Mouse (Mus musculus) CD4-positive helper T cell, adult 2 months (primary cell): ENCODE measurements around the gene Abo.
"Not testable (repeated sequence)": the region's sequence is repeated elsewhere in the genome, so short reads cannot be mapped to it uniquely, and the experiment has no call there.

ENCODE experiments used
- DNase-seq: peaks from one replicate; pipeline ENCODE4 v3.0.0-alpha.2; 2012; ENCODE audit warnings: low read depth, missing footprints, low spot score

Abo gene

GRCm38 (mm10) chr2:26864879-26865278, at the start of gene Abo:
Abo (minus strand) TSS chr2:26864979.
- no peak for DNase-seq

- DNase-seq = no peak
Measured at GRCm38 (mm10) chr2:26914148-26914941, 49.6 kb upstream of the Abo start.

GRCm38 (mm10) chr2:26913416-26914147, 48.8 kb upstream of the Abo start:
- DNase-seq = no peak

GRCm38 (mm10) chr2:26912253-26912770, 47.5 kb upstream of the Abo start:
- no peak for DNase-seq

GRCm38 (mm10) chr2:26910994-26911765, 46.4 kb upstream of the Abo start:
- DNase-seq = no peak

- DNase-seq = peak; percentile 99
Measured at GRCm38 (mm10) chr2:26910124-26910993, 45.6 kb upstream of the Abo start, which contains the start of the genes Med22 and Rpl7a. Med22 (minus strand) TSS chr2:26910677. Rpl7a (plus strand) TSS chr2:26910764.

- DNase-seq = no peak
Measured at GRCm38 (mm10) chr2:26909387-26909784, 44.6 kb upstream of the Abo start.

GRCm38 (mm10) chr2:26908710-26909386, 44.1 kb upstream of the Abo start:
- DNase-seq = peak; percentile 57

- DNase-seq = peak; percentile 55
Measured at GRCm38 (mm10) chr2:26907109-26907508, 42.3 kb upstream of the Abo start.

- no peak for DNase-seq
Measured at GRCm38 (mm10) chr2:26906431-26906830, 41.7 kb upstream of the Abo start.

GRCm38 (mm10) chr2:26905936-26906335, 41.2 kb upstream of the Abo start:
- DNase-seq = no peak

- DNase-seq = no peak
Measured at GRCm38 (mm10) chr2:26903311-26903710, 38.5 kb upstream of the Abo start.

GRCm38 (mm10) chr2:26902467-26903220, 37.9 kb upstream of the Abo start, which contains the start of gene Surf6:
Surf6 (minus strand) TSS chr2:26902879.
- DNase-seq = peak; percentile 98

- no peak for DNase-seq
Measured at GRCm38 (mm10) chr2:26901834-26902400, 37.1 kb upstream of the Abo start.

- no peak for DNase-seq
Measured at GRCm38 (mm10) chr2:26900731-26901130, 36.0 kb upstream of the Abo start.

- DNase-seq = no peak
Measured at GRCm38 (mm10) chr2:26895898-26896297, 31.1 kb upstream of the Abo start.

- DNase-seq = not testable (repeated sequence)
Measured at GRCm38 (mm10) chr2:26886170-26886569, 21.4 kb upstream of the Abo start.

GRCm38 (mm10) chr2:26885541-26885940, 20.8 kb upstream of the Abo start:
- not testable (repeated sequence) for DNase-seq

- DNase-seq = no peak
Measured at GRCm38 (mm10) chr2:26878571-26878970, 13.8 kb upstream of the Abo start.
